In the genomic region with DNA sequence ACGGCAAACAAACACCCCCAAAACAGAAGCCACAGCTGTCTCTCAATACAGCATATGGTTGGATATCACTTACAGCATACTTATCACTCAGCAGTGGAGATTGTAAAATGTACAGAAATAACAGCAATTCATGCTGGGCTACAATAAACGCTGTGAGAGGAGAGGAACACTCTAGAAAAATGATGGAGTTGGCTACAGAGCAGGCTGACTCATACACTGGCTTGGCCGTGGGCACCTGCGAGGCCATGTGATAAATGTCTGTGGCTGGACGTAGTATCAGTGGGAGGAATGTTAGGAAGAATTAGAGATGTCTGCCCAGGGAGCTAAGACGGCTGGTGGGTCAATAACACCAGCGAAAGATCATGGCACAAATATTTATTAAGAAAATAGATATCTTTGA, we compare ENCODE assay signal across 11 mouse cellular contexts.
A peak's percentile ranks its signal among the peaks of the same experiment; 100 is the strongest.
DNase-seq lines count a peak whose midpoint lies in the region; ATAC-seq and TF ChIP-seq lines count a peak whose summit lies in the region.
"Had no signal": no experiment of that assay in that cellular context is flagged by ENCODE, and none has a peak within 500 bp of the region (broad histone marks: within the 10 kb centered on the region; RNA-seq: fewer than 3 reads in every experiment).

No protein-coding gene starts in this region.

- no peaks in the 10 kb centered on the region for H3K27me3 ChIP-seq in heart, postnatal 0 days (ENCODE audit: control insufficient read depth, insufficient read depth, low read length)
- H3K27me3 ChIP-seq: CH12.LX; embryonic facial prominence, embryonic 15.5 days; limb, embryonic 12.5 days had no signal

- DNase-seq in heart, postnatal 0 days (ENCODE audit: low spot score), result no peak
- no peak for DNase-seq in heart, adult 8-10 months (ENCODE audit: low spot score)
- peak; percentile 35 for DNase-seq in 3T3-L1 (ENCODE audit: low read depth, low spot score)
- DNase-seq in adrenal gland, adult 8-10 months, result peak; percentile 58
- peak; percentile 44 for DNase-seq in heart, postnatal 25 days (ENCODE audit: low spot score)
- DNase-seq in cerebellum, postnatal 36 days, result no peak
- no peak for DNase-seq in cerebellum, postnatal 14 days
- DNase-seq: cerebellum, adult 11-12 months had no signal

- H3K9ac ChIP-seq in heart, postnatal 0 days (replicated peaks; ENCODE audit: low read depth, low read length), result no peak overlapping the region
- H3K9ac ChIP-seq: embryonic facial prominence, embryonic 15.5 days; limb, embryonic 12.5 days had no signal

- H3K27ac ChIP-seq in heart, postnatal 0 days (ENCODE audit: low read depth), result no peak overlapping the region
- H3K27ac ChIP-seq: embryonic facial prominence, embryonic 15.5 days; limb, embryonic 12.5 days had no signal

- no peak overlapping the region for H3K4me3 ChIP-seq in heart, postnatal 0 days (ENCODE audit: low read depth, low read length)
- H3K4me3 ChIP-seq: embryonic facial prominence, embryonic 15.5 days; limb, embryonic 12.5 days had no signal

- H3K9me3 ChIP-seq in heart, postnatal 0 days (replicated peaks; ENCODE audit: control insufficient read depth, low read length), result no peaks in the 10 kb centered on the region
- H3K9me3 ChIP-seq: embryonic facial prominence, embryonic 15.5 days; limb, embryonic 12.5 days had no signal

- 0 out of 2 replicates have a peak, but pooled peaks have one; percentile 25 for ATAC-seq in heart, postnatal 0 days (ENCODE audit: insufficient read depth, low read depth)

- H3K36me3 ChIP-seq in heart, postnatal 0 days (replicated peaks; ENCODE audit: control insufficient read depth, insufficient read depth, low read length), result peaks cover 6% of the 10 kb centered on the region; the same call in 1 of the 2 replicates
- H3K36me3 ChIP-seq: embryonic facial prominence, embryonic 15.5 days had no signal

- intact Hi-C loops in heart, postnatal 25 days (cut with DNase I), result loop anchor here (5.0 kb wide), 1 partner anchor 116 kb away; no protein-coding TSS in a partner anchor

- no peak for TF ChIP-seq EP300 in heart, postnatal 0 days (IDR thresholded peaks at IDR 0.05; ENCODE audit: low read depth)

- 45% methylated on average over 7 of the region's 7 CpGs for WGBS in heart, postnatal 0 days

- H3K4me1 ChIP-seq in heart, postnatal 0 days (ENCODE audit: control insufficient read depth, insufficient read depth), result no peaks in the 10 kb centered on the region

- H3K4me2 ChIP-seq in heart, postnatal 0 days (ENCODE audit: low read depth, low read length), result no peak overlapping the region
- H3K4me2 ChIP-seq: embryonic facial prominence, embryonic 15.5 days; limb, embryonic 12.5 days had no signal

- TF ChIP-seq CTCF in heart, postnatal 0 days (IDR thresholded peaks at IDR 0.05; ENCODE audit: low read depth), result no peak

Comparison
In these comparisons a context has a peak if more than half of its experiments do, and no peak if none do; other contexts are left out.
1. DNase-seq: peak in 3T3-L1 (single experiment), adrenal gland, adult 8-10 months (single experiment) and heart, postnatal 25 days (single experiment); none in heart, postnatal 0 days (single experiment), heart, adult 8-10 months (single experiment), cerebellum, postnatal 36 days (0 of 2) and cerebellum, postnatal 14 days (0 of 2).